Mouse (Mus musculus) urinary bladder, postnatal 36 days (tissue): ENCODE results near the gene Prrt1.
A peak's percentile ranks its signal among the peaks of the same experiment; 100 is the strongest.

Experiments used
- DNase-seq, 2 experiments: peaks; one replicate each; pipeline ENCODE4 v3.0.0; 2022; ENCODE audit warnings: low spot score in 2 of 2, mixed read lengths in 1 of 2

Gene Prrt1

DNA sequence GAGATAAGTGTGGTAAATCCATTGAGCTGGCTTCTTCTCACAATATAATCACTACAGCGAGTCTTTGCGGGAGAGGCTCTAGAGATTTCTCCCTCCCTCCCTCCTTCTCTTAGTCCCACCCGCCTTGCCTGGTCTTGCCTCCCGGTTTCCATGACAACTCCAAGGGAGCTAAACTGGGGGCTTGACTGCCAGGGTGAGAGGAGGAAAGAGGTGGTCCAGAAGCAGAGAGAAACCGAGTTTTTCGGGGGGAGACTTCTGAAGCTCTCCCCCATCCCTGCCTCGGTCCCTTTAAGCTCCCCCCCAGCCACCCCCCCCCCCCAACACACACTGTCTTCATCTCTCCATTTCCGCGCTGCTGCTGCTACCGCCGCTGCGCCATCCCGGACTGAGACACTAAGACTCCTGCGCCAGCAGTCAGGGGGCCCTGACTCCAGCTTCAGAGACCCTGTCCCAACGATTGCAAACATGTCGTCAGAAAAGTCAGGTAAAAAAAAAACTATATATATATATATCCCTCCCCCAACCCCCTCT is at the start of gene Prrt1:
Gene Prrt1 (plus strand): TSS at position 313 of the 531 bp plus-strand sequence.
- DNase-seq, result no peak

DNA sequence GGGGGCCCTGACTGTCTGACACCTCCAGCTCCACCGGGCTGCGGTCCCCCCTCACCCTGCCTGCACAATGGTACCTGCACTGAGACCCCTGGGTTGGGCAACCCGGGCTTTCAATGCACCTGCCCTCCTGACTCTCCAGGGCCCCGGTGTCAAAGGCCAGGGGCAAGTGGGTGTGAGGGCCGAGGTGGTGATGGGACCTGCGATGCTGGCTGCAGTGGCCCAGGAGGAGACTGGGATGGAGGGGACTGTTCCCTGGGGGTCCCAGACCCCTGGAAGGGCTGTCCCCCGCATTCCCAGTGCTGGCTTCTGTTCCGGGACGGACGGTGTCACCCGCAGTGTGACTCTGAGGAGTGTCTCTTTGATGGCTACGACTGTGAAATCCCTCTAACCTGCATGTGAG is 46.8 kb upstream of the Prrt1 start:
- DNase-seq, result no peak

DNA sequence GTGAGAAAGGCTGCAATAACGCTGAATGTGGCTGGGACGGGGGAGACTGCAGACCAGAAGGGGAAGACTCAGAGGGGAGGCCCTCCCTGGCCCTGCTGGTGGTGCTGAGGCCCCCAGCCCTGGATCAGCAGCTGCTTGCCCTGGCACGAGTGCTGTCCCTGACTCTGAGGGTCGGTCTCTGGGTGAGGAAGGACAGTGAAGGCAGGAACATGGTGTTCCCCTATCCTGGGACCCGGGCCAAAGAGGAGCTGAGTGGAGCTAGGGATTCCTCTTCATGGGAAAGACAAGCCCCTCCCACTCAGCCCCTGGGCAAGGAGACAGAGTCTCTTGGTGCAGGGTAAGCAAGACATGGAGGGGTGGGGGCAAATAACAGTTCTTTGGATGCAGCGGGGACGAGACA is 45.9 kb upstream of the Prrt1 start:
- DNase-seq, result no peak

DNA sequence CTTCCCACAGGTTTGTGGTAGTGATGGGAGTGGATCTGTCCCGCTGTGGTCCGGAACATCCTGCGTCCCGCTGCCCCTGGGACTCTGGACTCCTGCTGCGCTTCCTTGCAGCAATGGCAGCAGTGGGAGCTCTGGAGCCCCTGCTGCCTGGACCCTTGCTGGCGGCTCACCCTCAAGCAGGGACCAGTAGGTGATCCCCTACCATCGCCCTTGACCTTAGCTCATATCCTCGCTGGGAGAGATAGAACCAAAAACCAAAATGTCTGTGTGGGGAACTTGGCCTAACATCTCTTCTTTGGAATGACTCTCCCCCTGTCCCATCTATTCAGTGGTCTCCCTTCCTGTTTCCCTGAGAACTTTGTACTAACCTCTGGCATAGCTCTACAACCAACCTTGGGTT is 45.5 kb upstream of the Prrt1 start:
- DNase-seq, result no peak

DNA sequence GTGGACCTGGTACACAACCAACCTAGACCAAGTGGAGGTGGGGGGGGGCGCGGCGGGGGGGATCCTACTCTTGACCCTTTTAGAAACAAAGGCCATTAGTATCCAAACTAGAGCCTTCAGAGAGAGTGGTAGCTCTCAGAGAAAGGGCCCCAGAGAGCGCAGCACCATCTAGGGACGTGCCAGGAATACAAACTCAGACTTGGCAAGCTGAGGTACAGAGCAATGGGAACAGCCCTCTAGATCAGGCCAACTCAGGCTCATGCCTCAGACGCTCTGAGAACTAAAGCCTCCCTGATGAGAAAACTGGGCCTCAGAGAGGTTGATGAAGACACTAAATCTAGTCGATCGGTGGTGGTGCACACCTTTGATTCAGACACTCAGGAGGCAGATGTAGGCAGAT is 44.2 kb upstream of the Prrt1 start:
- DNase-seq, result no peak

DNA sequence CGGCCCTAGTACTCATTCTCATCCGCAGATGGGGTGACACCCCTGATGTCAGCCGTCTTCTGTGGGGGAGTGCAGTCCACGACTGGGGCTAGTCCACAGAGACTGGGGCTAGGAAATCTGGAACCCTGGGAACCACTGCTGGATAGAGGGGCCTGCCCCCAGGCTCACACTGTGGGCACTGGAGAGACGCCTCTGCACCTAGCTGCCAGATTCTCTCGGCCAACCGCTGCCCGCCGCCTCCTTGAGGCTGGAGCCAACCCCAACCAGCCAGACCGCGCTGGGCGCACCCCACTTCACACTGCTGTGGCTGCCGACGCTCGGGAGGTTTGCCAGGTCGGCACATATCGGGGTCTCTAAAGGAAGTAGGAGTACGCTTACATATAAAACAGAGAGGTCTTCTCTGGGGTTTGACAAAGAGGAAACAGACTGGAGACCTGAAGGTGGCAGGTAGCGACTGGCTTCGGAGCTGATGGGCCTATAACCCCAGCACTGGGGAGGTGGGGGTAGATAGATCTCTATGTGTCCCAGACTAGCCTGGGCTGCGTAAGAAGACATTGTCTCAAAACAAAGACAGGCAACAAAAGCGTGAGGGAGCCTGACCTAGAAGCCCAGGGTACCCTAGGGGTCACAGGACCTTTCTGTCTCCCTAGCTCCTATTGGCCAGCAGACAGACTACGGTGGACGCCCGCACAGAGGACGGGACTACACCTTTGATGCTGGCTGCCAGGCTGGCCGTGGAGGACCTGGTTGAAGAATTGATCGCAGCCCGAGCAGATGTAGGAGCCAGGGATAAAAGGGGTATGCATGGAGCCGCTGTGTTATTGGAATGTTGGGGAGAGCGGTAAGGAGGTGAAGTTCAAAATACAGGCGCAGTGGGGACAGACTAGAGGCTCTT is 43.2 kb upstream of the Prrt1 start:
- DNase-seq, result no peak

DNA sequence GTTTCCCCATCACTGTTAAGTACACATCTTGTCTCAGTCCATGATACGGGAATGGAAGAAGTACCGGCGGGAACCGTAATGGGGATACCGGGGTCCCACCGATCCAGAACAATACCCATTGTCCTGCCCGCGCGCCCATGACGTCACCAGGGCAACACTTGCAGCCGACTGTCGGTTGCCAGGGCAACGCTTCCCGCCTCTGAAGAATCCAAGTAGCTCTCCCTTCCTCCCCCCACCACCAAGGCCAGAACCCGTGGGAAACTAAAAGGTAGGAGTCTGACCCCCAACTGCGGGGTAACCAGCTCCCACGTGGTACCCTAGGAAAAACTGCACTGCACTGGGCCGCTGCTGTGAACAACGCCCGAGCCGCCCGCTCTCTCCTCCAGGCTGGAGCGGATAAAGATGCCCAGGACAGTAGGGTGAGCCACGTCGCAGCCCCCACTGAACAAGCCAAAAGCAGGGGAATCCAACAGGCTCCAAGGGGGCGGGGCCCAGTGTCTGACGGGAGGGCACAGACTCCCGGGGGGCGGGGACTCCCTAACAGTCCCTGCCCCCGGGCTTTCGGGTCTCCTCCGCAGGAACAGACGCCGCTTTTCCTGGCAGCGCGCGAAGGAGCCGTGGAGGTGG is 42.4 kb upstream of the Prrt1 start:
- DNase-seq, result peak in 1 of 2 experiments; percentile 72

DNA sequence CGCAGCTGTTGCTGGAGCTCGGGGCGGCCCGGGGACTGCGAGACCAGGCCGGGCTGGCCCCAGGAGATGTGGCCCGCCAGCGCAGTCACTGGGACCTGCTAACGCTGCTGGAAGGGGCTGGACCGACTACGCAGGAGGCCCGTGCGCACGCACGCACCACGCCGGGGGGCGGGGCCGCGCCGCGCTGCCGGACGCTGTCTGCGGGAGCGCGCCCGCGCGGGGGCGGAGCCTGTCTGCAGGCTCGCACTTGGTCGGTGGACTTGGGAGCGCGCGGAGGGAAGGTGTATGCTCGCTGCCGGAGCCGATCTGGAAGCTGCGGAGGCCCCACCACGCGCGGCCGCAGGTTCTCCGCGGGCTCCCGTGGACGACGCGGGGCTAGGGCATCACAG is 41.9 kb upstream of the Prrt1 start:
- peak; percentile 95 to 99 for DNase-seq

DNA sequence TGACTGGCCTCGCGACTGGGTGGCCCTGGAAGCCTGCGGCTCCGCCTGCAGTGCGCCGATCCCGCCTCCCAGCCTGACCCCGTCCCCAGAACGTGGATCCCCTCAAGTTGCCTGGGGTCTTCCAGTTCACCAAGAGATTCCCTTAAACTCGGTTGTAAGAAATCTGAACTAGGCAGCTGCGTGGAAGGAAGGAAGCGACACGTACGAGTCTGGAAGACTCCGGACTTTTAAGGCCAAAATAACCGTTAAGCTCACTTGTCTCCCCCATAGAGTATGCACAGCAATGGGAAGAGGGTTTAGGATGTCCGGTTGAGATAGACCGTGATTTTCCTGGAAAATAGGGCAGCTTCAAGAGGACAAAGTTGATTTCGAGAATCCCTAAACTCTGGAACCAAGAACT is 41.5 kb upstream of the Prrt1 start:
- DNase-seq, result no peak

DNA sequence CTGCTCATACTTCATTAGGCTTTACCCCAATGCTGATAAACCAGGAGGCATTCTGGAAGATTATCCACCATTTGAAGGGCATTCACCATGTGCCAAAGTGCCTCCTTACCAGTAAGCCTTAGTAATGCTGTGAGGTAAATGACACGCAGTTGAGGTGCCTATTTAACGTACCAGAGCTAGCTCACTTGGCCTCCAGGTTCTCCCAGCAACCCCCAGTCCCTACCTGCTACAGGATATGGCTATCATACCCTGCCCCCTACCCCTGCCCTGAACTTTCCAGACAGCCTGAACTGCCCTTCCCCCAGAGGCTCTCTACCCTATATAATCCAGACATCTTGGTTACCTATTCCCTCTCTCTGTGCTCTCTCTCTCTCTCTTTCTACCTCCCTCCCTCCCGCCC is 40.6 kb upstream of the Prrt1 start:
- DNase-seq, result no peak

DNA sequence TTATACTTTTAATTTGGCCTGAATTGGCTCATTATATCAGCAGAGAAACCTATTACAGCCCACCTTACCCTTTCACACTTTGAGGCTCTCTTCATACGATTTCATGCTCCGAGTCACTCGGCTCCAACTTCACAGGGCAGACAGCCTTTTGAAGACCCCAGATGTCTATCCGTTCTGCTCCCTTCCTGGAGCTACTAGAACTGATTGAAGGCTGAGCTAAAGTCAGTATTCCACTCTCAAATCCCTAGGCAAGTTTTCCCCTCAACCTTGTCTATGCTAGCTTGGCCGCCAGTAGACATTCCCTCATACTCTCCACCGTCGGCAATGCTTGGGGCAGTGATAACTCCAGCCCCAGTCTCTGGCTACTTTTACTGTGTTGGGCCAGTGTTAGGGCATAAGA is 40.1 kb upstream of the Prrt1 start:
- DNase-seq, result no peak

DNA sequence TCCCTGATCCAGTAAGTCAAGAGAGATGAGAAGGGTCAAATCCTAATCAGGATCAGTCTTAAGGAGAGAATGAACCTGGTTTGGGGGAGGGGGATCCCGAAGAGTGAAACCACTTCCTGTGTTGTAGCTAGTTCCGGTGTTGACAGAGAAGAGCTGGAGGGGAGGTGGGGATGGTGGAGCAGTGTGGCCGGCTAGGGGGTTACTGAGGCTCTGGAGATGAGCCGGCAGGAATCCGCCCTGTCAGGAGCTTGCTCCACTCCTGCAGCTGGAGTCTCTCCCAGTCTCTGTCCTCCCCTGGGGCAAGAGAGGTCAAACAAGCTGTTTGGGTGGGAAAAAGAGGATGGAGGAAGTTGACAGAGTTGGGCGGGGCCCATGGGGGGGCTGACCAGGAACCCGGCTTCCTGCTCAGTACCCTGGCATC is 39.6 kb upstream of the Prrt1 start, which contains the start of gene Gpsm3:
Gene Gpsm3 (plus strand): TSS at position 126 of the 421 bp plus-strand sequence.
- DNase-seq, result peak in 1 of 2 experiments; percentile 67

DNA sequence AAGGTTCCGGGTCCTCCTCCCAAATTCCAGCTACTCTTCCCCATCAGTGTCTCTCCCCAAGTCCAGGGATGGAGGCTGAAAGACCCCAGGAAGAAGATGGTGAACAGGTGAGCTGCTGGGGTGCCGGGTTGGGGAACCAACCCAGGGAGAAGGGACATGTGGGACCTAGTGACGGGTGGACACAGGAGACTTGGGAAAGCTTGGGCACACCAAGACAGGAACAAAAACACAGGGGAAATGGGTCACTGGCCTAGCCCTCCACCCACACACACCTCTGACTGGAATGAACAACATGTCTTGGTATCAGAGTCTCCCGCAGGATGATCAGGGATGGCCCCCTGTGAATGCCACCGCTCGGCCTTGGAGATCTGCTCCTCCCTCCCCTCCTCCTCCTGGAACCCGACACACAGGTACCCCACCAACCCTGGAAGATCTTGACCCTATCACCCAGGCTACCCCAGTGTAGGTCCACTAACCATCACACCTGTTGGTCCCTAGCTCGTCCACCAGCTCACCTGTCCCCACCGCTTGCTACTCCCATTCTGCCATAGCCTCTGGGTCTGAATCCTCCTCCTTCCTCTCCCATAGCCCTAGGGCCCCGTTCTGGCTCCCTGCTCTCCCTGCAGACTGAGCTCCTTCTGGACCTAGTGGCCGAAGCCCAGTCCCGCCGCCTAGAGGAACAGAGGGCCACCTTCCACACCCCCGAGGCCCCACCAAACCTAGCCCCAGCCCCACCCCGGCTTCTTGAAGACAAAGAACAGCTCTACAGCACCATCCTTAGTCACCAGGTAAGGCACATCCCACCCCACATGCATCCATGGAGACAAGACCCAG is 39.0 kb upstream of the Prrt1 start:
- DNase-seq, result no peak

DNA sequence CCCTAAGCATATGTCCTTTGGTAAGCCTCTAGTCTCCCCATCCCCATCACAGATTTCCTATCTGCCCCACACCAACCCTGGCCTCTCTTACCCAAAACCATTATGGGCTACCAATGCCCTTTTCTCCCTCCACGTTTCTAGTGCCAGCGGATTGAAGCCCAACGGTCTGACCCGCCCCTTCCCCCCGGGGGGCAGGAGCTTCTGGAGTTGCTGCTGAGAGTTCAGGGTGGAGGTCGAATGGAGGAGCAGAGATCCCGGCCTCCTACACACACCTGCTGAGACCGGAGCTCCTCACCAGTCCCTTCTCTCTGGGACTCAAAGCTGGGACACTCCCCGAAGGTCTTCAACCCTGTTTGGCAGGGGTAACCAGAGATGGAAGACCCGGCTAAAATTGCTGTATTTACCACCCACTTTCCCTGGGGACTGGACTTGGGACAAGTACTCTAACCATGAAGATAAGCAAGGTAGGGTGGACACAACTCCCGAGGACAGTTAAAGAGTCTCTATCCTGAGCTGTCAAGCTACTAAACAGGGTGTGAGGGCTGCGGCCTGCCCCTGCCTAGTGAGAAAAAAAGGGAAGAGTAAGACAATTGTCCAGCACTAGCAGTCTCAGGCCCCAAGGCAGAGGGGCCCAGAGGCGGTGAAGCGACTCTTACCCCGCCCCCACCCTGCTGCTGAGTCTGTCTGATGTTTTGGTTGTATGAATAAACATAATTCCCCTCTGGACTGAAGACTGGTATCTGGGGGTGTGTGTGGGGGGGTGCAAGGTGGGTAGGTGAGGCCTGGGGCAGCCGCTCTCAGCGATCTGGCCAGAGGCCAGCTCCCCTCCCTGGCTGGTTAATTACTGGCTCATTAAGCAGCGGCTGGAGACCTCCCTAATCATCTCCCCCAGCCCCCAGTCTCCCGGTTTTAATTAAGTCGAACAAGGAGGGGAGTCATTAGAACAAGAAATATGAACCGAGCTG is 38.0 kb upstream of the Prrt1 start, which contains the start of gene Pbx2:
Gene Pbx2 (plus strand): TSS at position 238 of the 965 bp plus-strand sequence.
- DNase-seq, result no peak

DNA sequence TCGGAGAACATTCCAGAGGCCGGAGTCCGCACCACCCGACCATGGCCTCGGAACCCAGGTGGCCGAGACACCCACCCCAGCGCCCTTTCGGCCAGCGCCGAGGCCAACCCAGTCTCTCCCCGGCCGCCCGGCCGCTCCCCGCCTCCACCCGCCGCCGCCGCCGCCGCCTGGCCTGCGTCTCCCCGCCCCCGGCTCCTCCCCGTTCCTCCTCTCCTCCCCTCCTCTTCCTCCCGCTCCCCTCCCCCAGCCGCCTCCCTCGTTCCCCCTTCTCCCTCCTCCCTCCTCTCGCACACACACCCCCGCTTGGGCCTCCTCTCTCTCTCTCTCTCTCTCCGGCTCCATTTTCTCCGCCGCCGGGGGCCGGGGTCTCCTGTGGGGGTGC is 37.3 kb upstream of the Prrt1 start:
- peak; percentile 74 to 89 for DNase-seq

DNA sequence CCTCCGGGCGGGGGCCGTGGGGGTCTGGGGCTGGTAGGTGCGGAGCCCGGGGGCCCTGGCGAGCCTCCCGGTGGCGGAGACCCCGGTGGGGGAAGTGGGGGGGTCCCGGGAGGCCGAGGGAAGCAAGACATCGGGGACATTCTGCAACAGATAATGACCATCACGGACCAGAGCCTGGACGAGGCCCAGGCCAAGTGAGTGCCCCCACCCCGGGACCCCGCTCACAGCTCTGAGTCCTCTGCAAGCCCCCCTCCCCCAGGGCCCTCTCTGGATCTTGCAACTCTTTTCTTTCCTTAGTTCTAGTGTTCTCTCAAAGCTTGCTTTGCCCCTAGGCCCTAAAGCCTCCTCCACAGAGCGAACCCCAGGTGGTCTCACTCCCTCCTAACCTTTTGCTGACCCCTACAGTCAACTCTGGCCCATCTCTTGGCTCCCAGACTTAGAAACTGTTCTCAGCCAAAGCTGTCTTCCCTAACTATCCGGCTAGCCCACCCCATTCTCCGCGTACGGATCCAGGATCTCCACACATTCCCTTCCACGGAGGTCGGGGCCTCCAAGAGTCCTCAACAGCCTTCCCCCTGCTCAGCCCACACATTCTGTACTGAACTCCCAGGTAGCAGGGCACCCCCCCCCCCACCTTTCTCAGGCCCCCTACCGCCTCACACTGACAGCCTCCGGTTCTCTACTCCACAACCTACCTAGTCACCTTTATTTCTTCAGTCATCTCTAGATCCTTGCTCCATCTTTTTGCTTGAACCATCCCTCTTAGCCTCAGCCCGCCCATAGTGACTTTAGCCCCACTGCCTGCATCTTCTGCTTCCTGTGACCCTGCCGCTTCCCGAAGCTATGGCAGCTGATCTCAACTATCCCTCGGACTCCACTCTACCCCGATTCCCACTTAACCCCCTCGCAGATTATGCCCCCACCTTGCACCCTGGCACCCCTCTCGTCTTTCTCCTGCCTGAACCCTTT is 36.5 kb upstream of the Prrt1 start:
- no peak for DNase-seq

DNA sequence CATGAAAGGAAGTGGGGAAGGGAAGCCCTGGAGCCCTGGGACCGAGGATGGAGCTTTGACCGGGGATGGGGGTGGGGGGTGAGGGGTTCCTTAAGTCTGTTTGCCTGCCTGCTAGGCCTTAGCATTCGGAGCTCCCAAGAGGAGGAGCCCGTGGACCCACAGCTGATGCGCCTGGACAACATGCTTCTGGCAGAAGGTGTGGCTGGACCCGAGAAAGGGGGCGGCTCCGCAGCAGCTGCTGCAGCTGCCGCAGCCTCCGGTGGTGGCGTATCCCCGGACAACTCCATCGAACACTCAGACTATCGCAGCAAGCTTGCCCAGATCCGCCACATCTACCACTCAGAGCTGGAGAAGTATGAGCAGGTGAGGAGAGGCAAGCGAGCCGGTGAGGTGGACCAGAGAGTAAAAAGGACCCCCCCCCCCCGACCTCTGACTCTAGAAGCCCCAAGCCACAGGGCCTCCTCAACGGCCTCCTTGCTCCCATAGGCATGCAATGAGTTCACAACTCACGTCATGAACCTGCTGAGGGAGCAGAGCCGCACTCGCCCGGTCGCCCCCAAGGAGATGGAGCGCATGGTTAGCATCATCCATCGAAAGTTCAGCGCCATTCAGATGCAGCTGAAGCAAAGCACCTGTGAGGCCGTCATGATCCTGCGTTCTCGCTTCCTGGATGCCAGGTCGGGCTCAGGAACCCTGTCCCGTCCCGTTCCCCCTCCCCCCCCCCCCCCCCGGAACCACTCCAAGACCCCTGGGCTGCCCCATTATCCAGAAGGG is 35.4 kb upstream of the Prrt1 start:
- DNase-seq, result no peak

DNA sequence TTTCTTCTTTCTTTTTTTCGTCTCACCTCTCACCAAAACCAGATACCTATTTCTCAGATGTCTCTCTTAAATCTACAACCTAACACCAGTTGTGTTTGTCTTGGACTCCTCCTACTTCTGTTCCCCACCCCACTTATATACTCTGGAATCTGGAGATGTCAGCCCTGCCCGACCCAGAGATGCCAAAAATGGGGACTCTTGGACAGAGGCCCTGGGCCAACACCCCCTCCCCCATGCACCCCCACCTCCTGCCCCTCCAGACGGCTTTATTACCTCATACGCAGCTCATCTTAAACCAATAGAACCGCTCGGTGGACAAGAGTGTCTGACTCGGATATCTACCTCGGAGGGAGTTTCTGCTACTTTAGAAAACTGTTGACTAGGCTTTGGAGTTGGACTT is 33.2 kb upstream of the Prrt1 start:
- no peak for DNase-seq
